20 mouse cellular contexts compared by ENCODE assay signal in genomic region chr19:57521721-57522120, GRCm38 (mm10).
DNase-seq lines count a peak whose midpoint lies in the region; ATAC-seq and TF ChIP-seq lines count a peak whose summit lies in the region.
"Had no signal": no experiment of that assay in that cellular context is flagged by ENCODE, and none has a peak within 500 bp of the region (broad histone marks: within the 10 kb centered on the region; RNA-seq: fewer than 3 reads in every experiment).

No protein-coding gene starts in this region.

- TF ChIP-seq EP300 in stomach, postnatal 0 days (optimal IDR thresholded peaks at IDR 0.05), result no peak

- ATAC-seq in forebrain, embryonic 16.5 days, result 0 out of 2 replicates have a peak, but pooled peaks have one; percentile 31
- no peak for ATAC-seq in forebrain, embryonic 12.5 days (ENCODE audit: low FRiP score)
- ATAC-seq in stomach, embryonic 15.5 days (ENCODE audit: insufficient read depth, low FRiP score, low read depth), result peak; percentile 27; the same call in 1 of the 2 replicates
- ATAC-seq in stomach, postnatal 0 days (ENCODE audit: low FRiP score, low TSS enrichment), result no peak
- ATAC-seq: hindbrain, embryonic 16.5 days had no signal

- H3K27ac ChIP-seq in forebrain, embryonic 16.5 days (ENCODE audit: low read length), result no peak overlapping the region
- no peak overlapping the region for H3K27ac ChIP-seq in forebrain, embryonic 12.5 days
- H3K27ac ChIP-seq in stomach, embryonic 15.5 days, result no peak overlapping the region
- H3K27ac ChIP-seq in stomach, postnatal 0 days (replicated peaks), result no peak overlapping the region
- H3K27ac ChIP-seq: heart, embryonic 15.5 days; limb, embryonic 12.5 days; liver, embryonic 14.5 days; midbrain, embryonic 12.5 days had no signal

- no peak overlapping the region for H3K9ac ChIP-seq in forebrain, embryonic 16.5 days (replicated peaks; ENCODE audit: low read depth, low read length)
- no peak overlapping the region for H3K9ac ChIP-seq in forebrain, embryonic 12.5 days
- H3K9ac ChIP-seq in stomach, embryonic 15.5 days, result no peak overlapping the region
- no peak overlapping the region for H3K9ac ChIP-seq in stomach, postnatal 0 days (ENCODE audit: low read length)
- H3K9ac ChIP-seq: heart, embryonic 15.5 days; limb, embryonic 12.5 days; liver, embryonic 14.5 days; midbrain, embryonic 12.5 days had no signal

- no peak for TF ChIP-seq CTCF in stomach, postnatal 0 days (IDR thresholded peaks at IDR 0.05; ENCODE audit: low read depth)

- peak; percentile 46 for DNase-seq in layer of hippocampus, adult 9-11 months
- no peak for DNase-seq in layer of hippocampus, adult 9-10 months (ENCODE audit: low spot score)
- no peak for DNase-seq in stomach, postnatal 0 days (ENCODE audit: low spot score)
- DNase-seq in right cerebral cortex, adult 2 months (ENCODE audit: low spot score in 2 of 2), result no peak
- no peak for DNase-seq in urinary bladder, adult 2 months (ENCODE audit: low spot score)
- DNase-seq: adrenal gland, postnatal 25 days; cerebellum, postnatal 10 days; gastrocnemius, postnatal 25 days; kidney, adult 2 months; kidney, postnatal 4 days; thymus, postnatal 4 days had no signal

- no peaks in the 10 kb centered on the region for H3K36me3 ChIP-seq in forebrain, embryonic 16.5 days (ENCODE audit: control insufficient read depth, insufficient read depth)
- no peaks in the 10 kb centered on the region for H3K36me3 ChIP-seq in forebrain, embryonic 12.5 days (replicated peaks)
- H3K36me3 ChIP-seq in stomach, embryonic 15.5 days, result no peaks in the 10 kb centered on the region
- H3K36me3 ChIP-seq in stomach, postnatal 0 days (ENCODE audit: control insufficient read depth, insufficient read depth, low read length), result no peaks in the 10 kb centered on the region
- H3K36me3 ChIP-seq: G1E; heart, embryonic 15.5 days; limb, embryonic 12.5 days; midbrain, embryonic 12.5 days had no signal

- no peaks in the 10 kb centered on the region; the same call in 1 of the 2 replicates for H3K4me1 ChIP-seq in forebrain, embryonic 16.5 days (replicated peaks; ENCODE audit: control insufficient read depth, insufficient read depth, low read length)
- H3K4me1 ChIP-seq in forebrain, embryonic 12.5 days, result no peaks in the 10 kb centered on the region
- H3K4me1 ChIP-seq in stomach, embryonic 15.5 days, result peaks cover 3% of the 10 kb centered on the region; the same call in 1 of the 2 replicates
- no peaks in the 10 kb centered on the region for H3K4me1 ChIP-seq in stomach, postnatal 0 days (replicated peaks; ENCODE audit: control insufficient read depth, insufficient read depth)
- H3K4me1 ChIP-seq: heart, embryonic 15.5 days; midbrain, embryonic 12.5 days had no signal

- H3K4me3 ChIP-seq in forebrain, embryonic 16.5 days (replicated peaks; ENCODE audit: low read length), result no peak overlapping the region
- no peak overlapping the region for H3K4me3 ChIP-seq in forebrain, embryonic 12.5 days (replicated peaks)
- H3K4me3 ChIP-seq in stomach, embryonic 15.5 days (replicated peaks), result no peak overlapping the region
- H3K4me3 ChIP-seq in stomach, postnatal 0 days (ENCODE audit: low read depth, low read length), result no peak overlapping the region
- H3K4me3 ChIP-seq: heart, embryonic 15.5 days; limb, embryonic 12.5 days; midbrain, embryonic 12.5 days had no signal

- no peak overlapping the region for H3K4me2 ChIP-seq in forebrain, embryonic 16.5 days (ENCODE audit: low read length)
- no peak overlapping the region for H3K4me2 ChIP-seq in forebrain, embryonic 12.5 days
- H3K4me2 ChIP-seq in stomach, embryonic 15.5 days, result no peak overlapping the region
- no peak overlapping the region for H3K4me2 ChIP-seq in stomach, postnatal 0 days (replicated peaks; ENCODE audit: low read depth)
- H3K4me2 ChIP-seq: heart, embryonic 15.5 days; limb, embryonic 12.5 days; midbrain, embryonic 12.5 days had no signal

- no peaks in the 10 kb centered on the region for H3K27me3 ChIP-seq in forebrain, embryonic 16.5 days (replicated peaks; ENCODE audit: control insufficient read depth, insufficient read depth, low read length)
- H3K27me3 ChIP-seq in forebrain, embryonic 12.5 days, result no peaks in the 10 kb centered on the region
- no peaks in the 10 kb centered on the region for H3K27me3 ChIP-seq in stomach, embryonic 15.5 days (replicated peaks)
- H3K27me3 ChIP-seq in stomach, postnatal 0 days (ENCODE audit: control insufficient read depth, insufficient read depth, low read length), result no peaks in the 10 kb centered on the region
- H3K27me3 ChIP-seq: limb, embryonic 12.5 days; midbrain, embryonic 12.5 days had no signal

- H3K9me3 ChIP-seq in forebrain, embryonic 16.5 days (ENCODE audit: control insufficient read depth, low read length), result no peaks in the 10 kb centered on the region
- H3K9me3 ChIP-seq in forebrain, embryonic 12.5 days, result no peaks in the 10 kb centered on the region
- no peaks in the 10 kb centered on the region for H3K9me3 ChIP-seq in stomach, embryonic 15.5 days
- H3K9me3 ChIP-seq in stomach, postnatal 0 days (ENCODE audit: control insufficient read depth, low read length), result no peaks in the 10 kb centered on the region
- H3K9me3 ChIP-seq: G1E; heart, embryonic 15.5 days; limb, embryonic 12.5 days; midbrain, embryonic 12.5 days had no signal

Comparison
In these comparisons a context has a peak if more than half of its experiments do, and no peak if none do; other contexts are left out.
1. ATAC-seq: peak in forebrain, embryonic 16.5 days (single experiment) and stomach, embryonic 15.5 days (single experiment); none in forebrain, embryonic 12.5 days (single experiment) and stomach, postnatal 0 days (single experiment).